Mouse (Mus musculus) lung, postnatal 25 days (tissue): Measurements from ENCODE around the gene Prss48.

Source experiments
- DNase-seq: peaks from one replicate; pipeline ENCODE4 v3.0.0; 2022; ENCODE audit warnings: low spot score

Gene Prss48

GRCm38 (mm10) chr3:86002423-86002822 is at the start of gene Prss48:
TSS of gene Prss48 (minus strand) at chr3:86002491.
- DNase-seq: no peak

GRCm38 (mm10) chr3:86049041-86049440 is 46.8 kb upstream of the Prss48 start:
- no peak for DNase-seq

GRCm38 (mm10) chr3:86047686-86048408 is 45.6 kb upstream of the Prss48 start:
- DNase-seq: no peak

GRCm38 (mm10) chr3:86040286-86041201 is 38.3 kb upstream of the Prss48 start:
- peak; percentile 51 for DNase-seq

GRCm38 (mm10) chr3:86038648-86039047 is 36.4 kb upstream of the Prss48 start:
- peak; percentile 28 for DNase-seq

- no peak for DNase-seq
Observed at GRCm38 (mm10) chr3:86037926-86038484, 35.7 kb upstream of the Prss48 start.

- no peak for DNase-seq
Observed at GRCm38 (mm10) chr3:86033455-86034090, 31.3 kb upstream of the Prss48 start.

- DNase-seq: no peak
Observed at GRCm38 (mm10) chr3:86030566-86030965, 28.3 kb upstream of the Prss48 start.

- DNase-seq: no peak
Observed at GRCm38 (mm10) chr3:86028658-86029375, 26.5 kb upstream of the Prss48 start.

- DNase-seq: no peak
Observed at GRCm38 (mm10) chr3:86025341-86026137, 23.2 kb upstream of the Prss48 start.

- no peak for DNase-seq
Observed at GRCm38 (mm10) chr3:86024065-86024795, 21.9 kb upstream of the Prss48 start.

- DNase-seq: no peak
Observed at GRCm38 (mm10) chr3:86021651-86022050, 19.4 kb upstream of the Prss48 start.

- no peak for DNase-seq
Observed at GRCm38 (mm10) chr3:86020921-86021650, 18.8 kb upstream of the Prss48 start.

GRCm38 (mm10) chr3:86017484-86017883 is 15.2 kb upstream of the Prss48 start:
- DNase-seq: no peak

GRCm38 (mm10) chr3:86016965-86017364 is 14.7 kb upstream of the Prss48 start:
- no peak for DNase-seq

- DNase-seq: no peak
Observed at GRCm38 (mm10) chr3:86013837-86014236, 11.5 kb upstream of the Prss48 start.

- no peak for DNase-seq
Observed at GRCm38 (mm10) chr3:86011833-86012232, 9.5 kb upstream of the Prss48 start.

GRCm38 (mm10) chr3:86011373-86011772 is 9.1 kb upstream of the Prss48 start:
- DNase-seq: no peak

GRCm38 (mm10) chr3:86010618-86011017 is 8.3 kb upstream of the Prss48 start:
- no peak for DNase-seq
